Mouse (Mus musculus) limb, embryonic 11.5 days (tissue): Measurements from ENCODE around the gene Gm10197. TPM values are rescaled to one million over a fixed set of nuclear protein-coding genes. Genes with fewer than 3 reads are reported as not detected.
"Not testable (repeated sequence)": the region's sequence is repeated elsewhere in the genome, so short reads cannot be mapped to it uniquely, and the experiment has no call there.

Source experiments
- ATAC-seq: fragments of 200-750 bp; cut with Nextera tagmentation; 2 replicates; pipeline ENCODE4 v1.8.0; 2017; ENCODE audit warnings: low read depth; ENCODE audit not compliant: insufficient number of reproducible peaks, low FRiP score, low TSS enrichment
- DNase-seq: peaks from one replicate; pipeline ENCODE4 v3.0.0-alpha.2; 2015; ENCODE audit warnings: low spot score
- H3K27ac ChIP-seq: fragments of 300-500 bp; sonication (generic); replicated peaks from 2 replicates; pipeline ENCODE4 v1.5.1; 2014; ENCODE audit warnings: low read depth, mild to moderate bottlenecking, low read length
- H3K27me3 ChIP-seq: fragments of 300-500 bp; sonication (generic); 2 replicates; pipeline ENCODE4 v1.6.1; 2014; ENCODE audit warnings: mild to moderate bottlenecking, low read length, mixed read lengths; ENCODE audit not compliant: control insufficient read depth, insufficient read depth
- H3K36me3 ChIP-seq: fragments of 300-500 bp; sonication (generic); 2 replicates; pipeline ENCODE4 v1.6.1; 2014; ENCODE audit warnings: mild to moderate bottlenecking, low read length, moderate library complexity, mixed read lengths; ENCODE audit not compliant: control insufficient read depth, insufficient read depth
- H3K4me1 ChIP-seq: fragments of 300-500 bp; sonication (generic); 2 replicates; pipeline ENCODE4 v1.6.1; 2014; ENCODE audit warnings: low read length, mixed read lengths; ENCODE audit not compliant: control insufficient read depth, insufficient read depth
- H3K4me2 ChIP-seq: fragments of 300-500 bp; sonication (generic); 2 replicates; pipeline ENCODE4 v1.6.1; 2014; ENCODE audit warnings: low read depth, mild to moderate bottlenecking, moderate library complexity; ENCODE audit not compliant: severe bottlenecking
- H3K4me3 ChIP-seq: fragments of 300-500 bp; sonication (generic); 2 replicates; pipeline ENCODE4 v1.5.1; 2014; ENCODE audit warnings: low read depth, low read length
- H3K9ac ChIP-seq: fragments of 300-500 bp; sonication (generic); 2 replicates; pipeline ENCODE4 v1.6.1; 2014; ENCODE audit warnings: mild to moderate bottlenecking, low read length
- H3K9me3 ChIP-seq: fragments of 300-500 bp; sonication (generic); 2 replicates; pipeline ENCODE4 v1.6.1; 2016; ENCODE audit warnings: low read length; ENCODE audit not compliant: control insufficient read depth
- WGBS: fragments of 180-500 bp; shearing (Covaris S2); extraction: QIAGEN DNeasy Blood & Tissue Kit; methylation state at CpG from one replicate; pipeline ENCODE4 v1.1.7; 2014; 5-methylcytosine and 5-hydroxymethylcytosine counted together
- polyA plus RNA-seq: library from polyadenylated mRNA; unstranded; fragments of >200 nt; fragmentation: Nextera tagmentation; extraction: Ambion mirVana; gene quantifications from 2 replicates; pipeline ENCODE4 v1.2.1, GENCODE M21; 2014

The Gm10197 gene
- polyA plus RNA-seq, 1 experiment from 2014 or later: not detected

- 81% methylated on average over 12 of the region's 12 CpGs for WGBS
- Histone ChIP-seq H3K4me2 (no peak overlapping the region), H3K4me3 (no peak overlapping the region), H3K36me3 (no peaks in the 10 kb centered on the region), H3K9me3 (no peaks in the 10 kb centered on the region), H3K9ac (no peak overlapping the region), H3K27me3 (no peaks in the 10 kb centered on the region), H3K4me1 (no peaks in the 10 kb centered on the region), H3K27ac (no peak overlapping the region)
- ATAC-seq (no peak), DNase-seq (no peak)
Observed at GRCm38 (mm10) chr19:53397451-53398233, 26.1 kb upstream of the Gm10197 start.

GRCm38 (mm10) chr19:53395805-53396204 is 24.2 kb upstream of the Gm10197 start:
- not testable (repeated sequence) for H3K4me1 ChIP-seq, H3K9ac ChIP-seq, ATAC-seq, H3K4me2 ChIP-seq, H3K27me3 ChIP-seq, H3K9me3 ChIP-seq, H3K27ac ChIP-seq, H3K4me3 ChIP-seq, H3K36me3 ChIP-seq, DNase-seq
- 58% methylated on average over 5 of the region's 5 CpGs for WGBS

- WGBS: 70% methylated on average over 3 of the region's 3 CpGs
- not testable (repeated sequence) for H3K9me3 ChIP-seq, H3K9ac ChIP-seq, ATAC-seq, H3K4me2 ChIP-seq, DNase-seq, H3K27me3 ChIP-seq, H3K36me3 ChIP-seq, H3K4me3 ChIP-seq, H3K4me1 ChIP-seq, H3K27ac ChIP-seq
Observed at GRCm38 (mm10) chr19:53394956-53395355, 23.4 kb upstream of the Gm10197 start.

- Histone ChIP-seq H3K9ac (no peak overlapping the region), H3K27me3 (no peaks in the 10 kb centered on the region), H3K36me3 (no peaks in the 10 kb centered on the region), H3K27ac (no peak overlapping the region), H3K9me3 (no peaks in the 10 kb centered on the region), H3K4me2 (no peak overlapping the region), H3K4me1 (no peaks in the 10 kb centered on the region), H3K4me3 (no peak overlapping the region)
- DNase-seq (no peak), ATAC-seq (no peak)
- 23% methylated on average over 7 of the region's 7 CpGs for WGBS
Observed at GRCm38 (mm10) chr19:53394552-53394951, 23.0 kb upstream of the Gm10197 start.

GRCm38 (mm10) chr19:53393646-53394045 is 22.1 kb upstream of the Gm10197 start:
- no peak overlapping the region for H3K4me3 ChIP-seq
- H3K27me3 ChIP-seq: no peaks in the 10 kb centered on the region
- H3K4me1 ChIP-seq: no peaks in the 10 kb centered on the region
- DNase-seq: no peak
- no peak for ATAC-seq
- H3K9ac ChIP-seq: no peak overlapping the region
- H3K4me2 ChIP-seq: no peak overlapping the region
- no peaks in the 10 kb centered on the region for H3K36me3 ChIP-seq
- no peaks in the 10 kb centered on the region for H3K9me3 ChIP-seq
- no peak overlapping the region for H3K27ac ChIP-seq

- no peaks in the 10 kb centered on the region for H3K4me1 ChIP-seq
- no peak overlapping the region for H3K4me2 ChIP-seq
- no peak for ATAC-seq
- H3K36me3 ChIP-seq: peaks cover 2% of the 10 kb centered on the region; the same call in 1 of the 2 replicates
- WGBS: 81% methylated on average over 8 of the region's 8 CpGs
- H3K9me3 ChIP-seq: no peaks in the 10 kb centered on the region
- no peak overlapping the region for H3K27ac ChIP-seq
- DNase-seq: no peak
- no peaks in the 10 kb centered on the region for H3K27me3 ChIP-seq
- no peak overlapping the region for H3K9ac ChIP-seq
- H3K4me3 ChIP-seq: no peak overlapping the region
Observed at GRCm38 (mm10) chr19:53392781-53393343, 21.3 kb upstream of the Gm10197 start.

GRCm38 (mm10) chr19:53391787-53392186 is 20.2 kb upstream of the Gm10197 start:
- no peak for DNase-seq
- no peaks in the 10 kb centered on the region for H3K27me3 ChIP-seq
- 0 out of 2 replicates have a peak, but pooled peaks cover 2% of the 10 kb centered on the region for H3K4me1 ChIP-seq
- 92% methylated on average over 5 of the region's 5 CpGs for WGBS
- H3K27ac ChIP-seq: no peak overlapping the region
- H3K9me3 ChIP-seq: no peaks in the 10 kb centered on the region
- H3K4me3 ChIP-seq: no peak overlapping the region
- H3K9ac ChIP-seq: no peak overlapping the region
- H3K4me2 ChIP-seq: peak overlapping the region; percentile 60
- no peak for ATAC-seq
- H3K36me3 ChIP-seq: peaks cover 8% of the 10 kb centered on the region; the same call in 1 of the 2 replicates

GRCm38 (mm10) chr19:53391386-53391785 is 19.8 kb upstream of the Gm10197 start:
- Histone ChIP-seq H3K4me1 (0 out of 2 replicates have a peak, but pooled peaks cover 2% of the 10 kb centered on the region), H3K27me3 (no peaks in the 10 kb centered on the region), H3K27ac (no peak overlapping the region; the same call in 1 of the 2 replicates), H3K9me3 (no peaks in the 10 kb centered on the region), H3K4me2 (peak overlapping the region; percentile 60), H3K4me3 (peak overlapping the region; percentile 99), H3K9ac (peak overlapping the region; percentile 84), H3K36me3 (peaks cover 8% of the 10 kb centered on the region; the same call in 1 of the 2 replicates)
- DNase-seq: no peak
- ATAC-seq: no peak
- 44% methylated on average over 8 of the region's 8 CpGs for WGBS
